Mouse (Mus musculus) hindbrain, embryonic 16.5 days (tissue): ENCODE data around the gene Lrrc10. TPM values are rescaled to one million over a fixed set of nuclear protein-coding genes. Genes with fewer than 3 reads are reported as not detected.

ENCODE experiments used
- ATAC-seq: fragments of 200-750 bp; cut with Nextera tagmentation; 2 replicates; pipeline ENCODE4 v1.8.0; 2017; ENCODE audit warnings: moderate TSS enrichment, moderate library complexity
- H3K27ac ChIP-seq: fragments of 300-500 bp; sonication (generic); 2 replicates; pipeline ENCODE4 v1.5.1; 2014; ENCODE audit warnings: low read depth, mild to moderate bottlenecking, control low read depth, low read length, moderate library complexity
- H3K27me3 ChIP-seq: fragments of 300-500 bp; sonication (generic); replicated peaks from 2 replicates; pipeline ENCODE4 v1.6.1; 2014; ENCODE audit warnings: low read length; ENCODE audit not compliant: control insufficient read depth, insufficient read depth
- H3K36me3 ChIP-seq: fragments of 300-500 bp; sonication (generic); 2 replicates; pipeline ENCODE4 v1.6.1; 2014; ENCODE audit warnings: mild to moderate bottlenecking, low read length, moderate library complexity, mixed read lengths; ENCODE audit not compliant: control insufficient read depth, insufficient read depth
- H3K4me1 ChIP-seq: fragments of 300-500 bp; sonication (generic); 2 replicates; pipeline ENCODE4 v1.6.1; 2014; ENCODE audit warnings: low read depth, low read length; ENCODE audit not compliant: control insufficient read depth, insufficient read depth
- H3K4me2 ChIP-seq: fragments of 300-500 bp; sonication (generic); 2 replicates; pipeline ENCODE4 v1.6.1; 2014; ENCODE audit warnings: mild to moderate bottlenecking, low read length, control low read depth, moderate library complexity
- H3K4me3 ChIP-seq: fragments of 300-500 bp; sonication (generic); 2 replicates; pipeline ENCODE4 v1.5.1; 2014; ENCODE audit warnings: mild to moderate bottlenecking, low read length, control low read depth, moderate library complexity
- H3K9ac ChIP-seq: fragments of 300-500 bp; sonication (generic); 2 replicates; pipeline ENCODE4 v1.6.1; 2014; ENCODE audit warnings: low read depth, mild to moderate bottlenecking, control low read depth, low read length, moderate library complexity
- H3K9me3 ChIP-seq: fragments of 300-500 bp; sonication (generic); 2 replicates; pipeline ENCODE4 v1.6.1; 2014; ENCODE audit warnings: mild to moderate bottlenecking, low read length, moderate library complexity; ENCODE audit not compliant: control insufficient read depth
- WGBS: fragments of 180-500 bp; shearing (Covaris S2); extraction: QIAGEN DNeasy Blood & Tissue Kit; methylation state at CpG from one replicate; pipeline ENCODE4 v1.1.7; 2014; 5-methylcytosine and 5-hydroxymethylcytosine counted together
- polyA plus RNA-seq: library from polyadenylated mRNA; unstranded; fragments of >200 nt; fragmentation: Nextera tagmentation; extraction: Ambion mirVana; gene quantifications from 2 replicates; pipeline ENCODE4 v1.2.1, GENCODE M21; 2015

Lrrc10 gene
- polyA plus RNA-seq, 1 experiment from 2014 or later: not detected

DNA sequence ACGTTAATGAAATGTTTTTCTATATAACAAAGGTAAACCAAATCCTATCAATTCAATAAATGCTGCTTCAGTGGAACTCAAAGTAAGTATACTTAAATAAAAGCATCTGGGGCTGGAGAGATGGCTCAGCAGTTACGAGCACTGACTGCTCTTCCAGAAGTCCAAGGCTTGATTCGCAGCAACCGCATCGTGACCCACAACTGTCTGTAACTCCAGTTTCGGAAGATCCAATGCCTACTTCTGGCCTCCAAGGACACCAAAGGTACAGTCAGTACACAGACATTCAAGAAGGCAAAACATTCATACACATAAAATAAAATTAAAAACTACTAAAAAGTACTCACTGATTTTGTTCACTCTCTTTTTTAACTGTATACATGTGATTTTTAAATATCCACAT is 51.0 kb downstream of the Lrrc10 start:
- no peaks in the 10 kb centered on the region for H3K36me3 ChIP-seq
- H3K9ac ChIP-seq: no peak overlapping the region
- no peaks in the 10 kb centered on the region for H3K27me3 ChIP-seq
- H3K27ac ChIP-seq: no peak overlapping the region
- H3K4me2 ChIP-seq: no peak overlapping the region
- no peak overlapping the region for H3K4me3 ChIP-seq
- 91% methylated on average over 6 of the region's 6 CpGs for WGBS
- ATAC-seq: no peak
- peaks cover 13% of the 10 kb centered on the region for H3K4me1 ChIP-seq
- no peaks in the 10 kb centered on the region for H3K9me3 ChIP-seq

Other genes starting within 250 kb of the Lrrc10 start
- gene Myrfl, start 148.4 kb upstream of the Lrrc10 start, polyA plus RNA-seq: 0.11 and 0.15 TPM in 2 replicates
- 45.2 and 46.6 TPM in 2 replicates for gene Rab3ip, start 94.6 kb upstream of the Lrrc10 start, polyA plus RNA-seq
- not detected in 2 replicates for gene Gm10271, start 72.7 kb upstream of the Lrrc10 start, polyA plus RNA-seq
- gene Best3, start 59.0 kb upstream of the Lrrc10 start, polyA plus RNA-seq: 0.15 and 0.16 TPM in 2 replicates
- gene Cct2, start 18.5 kb downstream of the Lrrc10 start, polyA plus RNA-seq: 244 and 245 TPM in 2 replicates
- gene Frs2, start 103.2 kb downstream of the Lrrc10 start, polyA plus RNA-seq: 16.5 and 22.1 TPM in 2 replicates
- gene Yeats4, start 179.2 kb downstream of the Lrrc10 start, polyA plus RNA-seq: 82.9 and 83.3 TPM in 2 replicates
- gene 9530003J23Rik, start 193.4 kb downstream of the Lrrc10 start, polyA plus RNA-seq: not detected in 2 replicates
- 21.3 and 26.0 TPM in 2 replicates for gene Lyz2, start 237.0 kb downstream of the Lrrc10 start, polyA plus RNA-seq
- not detected in 2 replicates for gene Lyz1, start 247.5 kb downstream of the Lrrc10 start, polyA plus RNA-seq